Mouse (Mus musculus): ENCODE measurements at regions not wholly inside any gene's neighbourhood (a gene's known extent, or its start where the extent isn't known, plus 50 kb on each side); places are given as distances from the start of the nearest gene placed in this dataset.

GRCm38 (mm10) chr2:166450380-166450779 lies 263.3 kb downstream of the Prex1 start:
- TF ChIP-seq CTCF (IDR thresholded peaks at IDR 0.05; ENCODE audit: borderline replicate concordance, insufficient read depth, low read depth, low read length) (no peak), POLR2A (IDR thresholded peaks at IDR 0.05; ENCODE audit: borderline replicate concordance, insufficient read depth, low read length) (no peak)
